Mouse (Mus musculus) kidney, postnatal 4 days (tissue): ENCODE data around the gene Olfr829.
"Not testable (repeated sequence)": the region's sequence is repeated elsewhere in the genome, so short reads cannot be mapped to it uniquely, and the experiment has no call there.

Experiments used
- DNase-seq, 2 experiments: peaks; one replicate each; pipeline ENCODE4 v3.0.0; 2021; ENCODE audit warnings: mixed read lengths in 2 of 2

Gene Olfr829

GRCm38 (mm10) chr9:18854633-18855032 is at the start of gene Olfr829:
Gene Olfr829, plus strand, starts transcription at chr9:18854933.
- DNase-seq: no peak

GRCm38 (mm10) chr9:18819426-18819825 is 35.3 kb upstream of the Olfr829 start, which contains the start of gene Olfr828:
Gene Olfr828, minus strand, starts transcription at chr9:18819526.
- DNase-seq: no peak

GRCm38 (mm10) chr9:18874393-18874792 is 19.7 kb downstream of the Olfr829 start, which contains the start of gene Olfr830:
Gene Olfr830, plus strand, starts transcription at chr9:18874693.
- DNase-seq: no peak

- DNase-seq: not testable (repeated sequence)
Measured at GRCm38 (mm10) chr9:18907699-18908098, 53.0 kb downstream of the Olfr829 start.
